Mouse (Mus musculus) A20 (cell line): ENCODE measurements around the gene Pate2.

Source experiments
- DNase-seq: peaks from one replicate; pipeline ENCODE4 v3.0.0-alpha.2; 2011; ENCODE audit warnings: low read depth, low spot score

Gene Pate2

DNA sequence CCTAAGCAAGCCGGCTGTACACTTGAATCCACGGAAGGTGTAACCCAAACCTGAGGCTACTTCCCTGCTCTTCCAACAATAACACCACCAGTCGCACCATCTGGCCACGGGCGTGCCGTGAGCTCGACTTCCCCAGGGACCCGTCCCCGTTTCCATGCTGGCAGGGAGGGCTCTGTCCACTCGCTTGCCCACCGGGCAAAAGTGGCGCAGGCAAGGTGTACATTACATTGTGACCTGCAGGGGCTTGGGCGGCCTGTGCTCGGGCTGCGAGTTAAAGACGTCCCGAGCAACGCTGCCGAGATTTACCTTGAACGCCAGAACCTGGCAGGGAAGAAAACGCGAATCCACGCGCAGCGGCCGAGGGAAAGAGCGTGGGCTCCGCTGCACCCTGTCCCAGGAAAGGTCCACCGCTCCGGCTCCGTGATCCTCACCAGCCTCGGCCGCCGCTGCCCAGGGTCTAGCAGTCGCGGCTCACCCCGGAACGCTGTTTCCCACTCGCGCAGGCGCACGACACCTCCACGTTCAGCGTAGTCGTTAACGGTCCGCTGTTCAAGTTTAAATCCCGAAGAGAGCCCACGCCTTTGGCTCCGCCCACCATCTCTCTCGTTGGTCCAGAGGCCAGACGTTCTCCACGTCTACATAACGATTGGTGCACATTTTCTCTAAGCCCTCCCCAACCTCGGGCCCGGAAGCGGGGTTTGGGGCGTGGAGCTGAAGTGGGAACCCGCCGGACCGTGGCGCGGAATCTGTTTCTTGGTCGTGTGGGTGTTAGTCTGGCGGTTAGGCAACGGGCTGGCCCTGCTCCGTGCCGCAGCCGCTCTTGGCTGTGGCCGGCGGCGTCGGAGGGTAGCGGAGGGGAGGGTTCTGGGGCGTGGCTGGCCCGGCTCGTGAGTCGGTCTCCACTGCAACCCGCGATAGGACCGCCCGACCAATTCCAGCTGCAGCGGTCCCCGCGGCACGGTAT is at the start of gene Pate2, which contains the start of gene Hyls1:
Gene Pate2, plus strand, starts transcription at position 714 of the 964 bp plus-strand sequence.
Gene Hyls1, minus strand, starts transcription at position 828 of the 964 bp plus-strand sequence.
- DNase-seq = peak; percentile 98

DNA sequence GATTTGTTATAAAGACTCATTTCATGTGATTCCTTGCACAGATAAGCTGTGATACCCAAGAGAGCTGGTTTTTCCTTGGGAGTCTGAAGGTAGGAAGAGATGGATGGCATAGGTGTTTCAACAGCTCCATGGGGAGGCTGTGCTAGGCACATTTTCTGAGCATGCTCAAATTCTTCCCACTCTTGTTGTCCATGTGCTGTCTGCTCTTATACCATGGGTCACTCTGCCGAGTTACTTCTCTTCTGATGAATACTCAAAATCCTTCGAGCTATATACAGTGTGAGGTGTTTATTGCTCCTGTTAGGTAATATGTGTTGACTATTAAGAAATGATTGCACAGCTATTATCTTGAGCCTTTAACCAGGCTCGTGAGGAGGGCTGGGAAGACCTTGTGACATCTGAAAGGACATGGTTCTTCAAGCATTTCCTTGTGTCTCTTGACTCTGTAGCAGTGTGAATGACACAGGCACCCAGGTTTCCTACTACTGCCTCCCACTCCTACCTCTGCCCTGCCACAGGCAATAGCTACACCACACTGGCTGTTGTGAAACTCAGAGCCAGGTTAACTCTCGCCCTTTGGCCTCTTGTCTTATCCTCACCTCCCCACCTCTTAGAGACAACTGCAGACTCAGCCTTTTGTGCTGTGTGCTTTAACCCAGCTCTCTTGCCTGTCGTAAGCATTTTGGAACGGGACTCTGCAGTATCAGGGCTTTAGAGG is 49.3 kb upstream of the Pate2 start:
- no peak for DNase-seq

- DNase-seq = no peak
Observed at GRCm38 (mm10) chr9:35522241-35522640, 47.8 kb upstream of the Pate2 start.

GRCm38 (mm10) chr9:35522821-35523515 is 47.1 kb upstream of the Pate2 start:
- DNase-seq = no peak

DNA sequence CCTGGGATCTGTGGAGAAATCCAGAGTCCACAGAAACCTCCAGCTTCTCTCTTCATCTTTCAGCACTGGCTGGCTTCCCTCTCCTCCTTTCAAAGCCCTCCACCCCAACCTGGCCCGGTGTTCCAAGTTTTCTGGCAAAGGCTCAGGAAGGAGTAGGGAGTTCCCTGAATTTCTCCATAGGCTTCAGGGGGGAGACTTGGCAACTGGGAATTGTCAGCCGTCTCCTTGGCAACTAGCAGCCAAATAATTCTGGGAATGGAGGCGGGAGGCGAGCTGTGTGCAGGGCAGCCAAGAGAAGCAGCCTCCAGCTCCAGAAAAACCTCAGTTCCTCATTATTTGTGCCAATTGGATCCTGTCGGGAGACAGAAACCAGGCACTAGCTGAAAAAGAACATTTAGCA is 46.5 kb upstream of the Pate2 start:
- DNase-seq = no peak

DNA sequence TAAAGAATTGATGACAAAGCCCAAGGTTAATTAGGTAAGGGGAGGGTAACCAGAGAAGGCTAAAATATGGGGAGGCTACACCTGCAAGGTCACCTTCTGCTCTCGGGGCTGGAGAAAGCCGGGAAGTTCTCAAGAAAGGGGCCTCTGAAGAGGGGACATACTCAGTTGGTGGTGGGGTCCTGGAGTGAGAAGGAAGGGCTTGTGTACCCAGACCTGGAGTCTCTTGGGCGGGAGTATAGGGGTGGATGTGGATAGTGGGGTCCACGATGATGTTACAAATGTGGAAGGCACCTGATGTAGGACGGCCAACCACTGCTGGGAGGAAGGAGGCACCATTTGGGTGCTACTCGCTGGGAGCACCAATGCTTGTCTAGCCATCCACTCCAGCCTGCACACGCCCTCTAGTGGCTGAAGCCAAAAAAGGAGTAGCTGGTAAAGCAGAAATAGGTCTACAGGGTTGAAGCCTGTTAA is 46.1 kb upstream of the Pate2 start:
- peak; percentile 64 for DNase-seq

DNA sequence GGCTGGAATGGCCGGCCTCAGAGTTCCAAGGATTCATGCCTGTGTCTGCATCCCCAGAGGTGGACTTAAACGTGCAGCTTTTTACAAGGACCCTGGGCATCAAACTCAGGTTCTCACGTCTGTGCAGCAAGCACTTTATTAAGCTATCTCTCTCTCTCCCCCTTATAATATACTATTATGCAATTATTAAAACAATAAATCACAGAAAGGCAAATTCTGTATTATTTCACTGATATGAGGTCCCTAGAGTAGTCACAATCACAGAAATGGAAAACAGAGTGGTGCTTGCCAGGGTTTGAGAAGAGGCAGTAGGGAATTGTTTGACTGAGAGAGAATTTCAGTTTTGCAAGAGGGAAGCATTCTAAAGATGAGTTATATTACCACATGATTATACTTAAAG is 40.9 kb upstream of the Pate2 start:
- no peak for DNase-seq

DNA sequence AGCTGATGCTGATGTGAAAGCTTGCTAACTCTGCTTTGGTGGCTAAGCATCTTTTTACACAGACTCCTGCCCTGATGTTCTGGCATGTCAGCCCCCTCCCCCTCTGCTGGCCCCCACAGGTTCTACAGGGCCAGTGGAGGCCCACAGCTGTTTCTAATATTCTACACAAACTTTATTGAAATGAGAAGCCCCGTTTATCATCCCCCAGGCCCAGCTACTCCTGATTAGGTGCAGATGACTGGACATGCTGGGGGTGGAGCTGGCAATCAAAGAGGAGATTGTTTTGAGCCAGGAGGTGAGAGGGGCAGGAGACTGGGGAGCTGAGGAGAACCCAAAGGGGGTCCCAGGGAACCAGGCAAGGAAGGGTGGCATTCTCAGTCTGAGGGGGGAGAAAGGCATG is 40.3 kb upstream of the Pate2 start:
- DNase-seq = no peak

- no peak for DNase-seq
Observed at GRCm38 (mm10) chr9:35533266-35533665, 36.8 kb upstream of the Pate2 start.

DNA sequence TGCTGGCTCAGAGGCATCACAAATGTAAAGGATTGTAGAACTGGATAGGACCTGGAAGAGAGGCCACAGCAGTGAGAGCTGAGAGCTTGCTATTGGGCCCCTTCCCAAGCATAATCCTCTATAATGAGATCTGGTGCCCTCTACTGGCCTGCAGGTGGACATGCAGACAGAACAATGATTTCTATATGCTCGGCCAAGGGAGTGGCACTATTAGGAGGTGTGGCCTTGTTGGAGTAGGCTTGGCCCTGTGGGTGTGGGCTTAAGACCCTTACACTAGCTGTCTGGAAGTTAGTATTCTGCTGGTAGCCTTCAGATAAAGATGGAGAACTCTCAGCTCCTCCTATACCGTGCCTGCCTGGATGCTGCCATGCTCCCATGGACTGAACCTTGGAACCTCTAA is 35.0 kb upstream of the Pate2 start:
- DNase-seq = peak; percentile 64

- no peak for DNase-seq
Observed at GRCm38 (mm10) chr9:35535876-35536275, 34.2 kb upstream of the Pate2 start.

- DNase-seq = no peak
Observed at GRCm38 (mm10) chr9:35539001-35539750, 30.9 kb upstream of the Pate2 start.

- no peak for DNase-seq
Observed at GRCm38 (mm10) chr9:35541024-35541423, 29.1 kb upstream of the Pate2 start.

DNA sequence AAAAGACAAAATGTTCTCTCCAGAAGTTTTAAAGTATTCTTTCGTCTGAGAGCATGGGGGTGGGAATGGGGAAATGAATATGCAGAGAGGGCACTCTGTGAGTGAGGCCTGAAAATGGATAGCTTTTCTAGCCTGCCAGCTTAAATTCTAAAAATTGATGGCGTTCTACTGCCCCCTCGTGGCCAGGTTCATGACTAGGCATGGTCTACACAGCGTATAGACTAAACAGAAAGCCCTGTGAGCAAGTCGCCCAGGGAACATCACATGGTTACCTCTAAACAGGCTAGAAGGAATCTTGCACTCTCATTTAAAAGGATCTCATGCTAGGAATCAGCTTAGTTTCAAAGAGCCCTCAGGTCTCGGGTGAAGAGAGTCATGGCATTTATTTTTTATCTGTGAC is 28.6 kb upstream of the Pate2 start:
- peak; percentile 82 for DNase-seq

GRCm38 (mm10) chr9:35541941-35542340 is 28.1 kb upstream of the Pate2 start:
- DNase-seq = no peak

GRCm38 (mm10) chr9:35543099-35543860 is 26.8 kb upstream of the Pate2 start:
- no peak for DNase-seq

DNA sequence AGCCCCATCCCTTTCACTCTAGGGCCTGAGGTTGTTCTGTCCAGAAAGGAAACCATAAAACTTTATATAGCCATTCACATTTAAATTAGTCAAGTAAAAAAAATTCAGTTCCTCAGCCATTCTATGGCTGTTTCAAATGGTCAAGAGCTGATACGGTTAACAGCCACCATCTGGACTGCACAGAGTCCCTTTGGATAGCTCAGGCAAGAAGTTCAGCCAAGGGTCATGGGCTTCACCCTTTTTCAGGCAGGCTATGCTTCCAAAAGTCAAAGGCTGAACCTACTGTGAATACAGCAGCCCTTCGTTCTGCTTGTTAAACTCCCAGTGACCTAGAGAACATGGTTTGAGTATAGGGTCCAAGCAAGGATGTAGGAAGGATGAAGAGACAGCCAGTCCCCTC is 25.4 kb upstream of the Pate2 start:
- DNase-seq = no peak

- DNase-seq = no peak
Observed at GRCm38 (mm10) chr9:35545704-35546103, 24.4 kb upstream of the Pate2 start.

DNA sequence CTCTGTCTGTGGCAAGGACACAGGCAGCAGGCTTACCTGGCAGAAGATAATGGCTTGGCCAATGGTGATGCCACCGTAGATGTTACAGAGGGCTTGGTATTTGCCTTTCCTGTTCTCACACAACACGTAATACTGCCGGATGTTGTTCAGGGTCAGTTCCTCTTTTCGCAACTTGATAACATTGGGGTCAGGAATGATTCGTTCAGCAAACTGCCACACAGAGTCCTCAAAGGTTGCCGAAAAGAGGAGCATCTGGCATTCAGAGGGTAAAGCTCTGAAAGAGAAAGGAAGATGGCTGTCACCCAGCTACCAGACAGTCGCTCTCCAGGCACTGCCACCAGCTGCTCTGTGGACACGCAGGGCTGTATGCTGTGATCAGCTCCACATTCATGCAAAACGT is 23.3 kb upstream of the Pate2 start:
- DNase-seq = peak; percentile 80

GRCm38 (mm10) chr9:35548455-35548854 is 21.6 kb upstream of the Pate2 start:
- DNase-seq = no peak
